Mouse (Mus musculus) layer of hippocampus, adult 2 months (tissue): ENCODE data around the gene Prune1. TPM values are rescaled to one million over a fixed set of nuclear protein-coding genes. Genes with fewer than 3 reads are reported as not detected.

Experiments used
- DNase-seq, 2 experiments: peaks; one replicate each; pipeline ENCODE4 v3.0.0; 2022; ENCODE audit warnings: low spot score in 2 of 2
- H3K27ac ChIP-seq: fragments of 200-600 bp; 2 replicates; pipeline ENCODE4 v1.8.1; 2022
- H3K4me3 ChIP-seq: fragments of 200-600 bp; 2 replicates; pipeline ENCODE4 v1.8.1; 2022; ENCODE audit warnings: mild to moderate bottlenecking
- CTCF ChIP-seq: fragments of 200-600 bp; conservative IDR thresholded peaks from 2 replicates; pipeline ENCODE4 v1.8.1; 2022; ENCODE audit warnings: antibody characterized with exemption, mild to moderate bottlenecking, moderate library complexity
- long read RNA-seq, 2 experiments: library from polyadenylated mRNA; stranded (forward); transcript quantifications; one replicate each; pipeline ENCODE4 v2.0.0; 2021; ENCODE audit warnings: borderline mapping rate in 2 of 2
- total RNA-seq, 2 experiments: library from RNA; stranded (reverse); gene quantifications; 2 replicates each; pipeline ENCODE4 v1.2.3; 2021

Prune1 gene
- 10 to 100 TPM; 22.0 to 22.4 TPM for total RNA-seq
- long read RNA-seq, experiment 1, transcript Prune1-201 (8 exons, 3,140 nt), result major isoform, 17 of 20 reads
- long read RNA-seq, experiment 1, partial matches to known transcripts, result 2 of 20 reads
- long read RNA-seq, experiment 1, other reads (novel, unspliced or antisense), result 1 of 20 reads
- long read RNA-seq, experiment 2, transcript Prune1-201 (8 exons, 3,140 nt), result major isoform, 16 of 21 reads
- long read RNA-seq, experiment 2, partial matches to known transcripts, result 4 of 21 reads
- long read RNA-seq, experiment 2, other reads (novel, unspliced or antisense), result 1 of 21 reads

DNA sequence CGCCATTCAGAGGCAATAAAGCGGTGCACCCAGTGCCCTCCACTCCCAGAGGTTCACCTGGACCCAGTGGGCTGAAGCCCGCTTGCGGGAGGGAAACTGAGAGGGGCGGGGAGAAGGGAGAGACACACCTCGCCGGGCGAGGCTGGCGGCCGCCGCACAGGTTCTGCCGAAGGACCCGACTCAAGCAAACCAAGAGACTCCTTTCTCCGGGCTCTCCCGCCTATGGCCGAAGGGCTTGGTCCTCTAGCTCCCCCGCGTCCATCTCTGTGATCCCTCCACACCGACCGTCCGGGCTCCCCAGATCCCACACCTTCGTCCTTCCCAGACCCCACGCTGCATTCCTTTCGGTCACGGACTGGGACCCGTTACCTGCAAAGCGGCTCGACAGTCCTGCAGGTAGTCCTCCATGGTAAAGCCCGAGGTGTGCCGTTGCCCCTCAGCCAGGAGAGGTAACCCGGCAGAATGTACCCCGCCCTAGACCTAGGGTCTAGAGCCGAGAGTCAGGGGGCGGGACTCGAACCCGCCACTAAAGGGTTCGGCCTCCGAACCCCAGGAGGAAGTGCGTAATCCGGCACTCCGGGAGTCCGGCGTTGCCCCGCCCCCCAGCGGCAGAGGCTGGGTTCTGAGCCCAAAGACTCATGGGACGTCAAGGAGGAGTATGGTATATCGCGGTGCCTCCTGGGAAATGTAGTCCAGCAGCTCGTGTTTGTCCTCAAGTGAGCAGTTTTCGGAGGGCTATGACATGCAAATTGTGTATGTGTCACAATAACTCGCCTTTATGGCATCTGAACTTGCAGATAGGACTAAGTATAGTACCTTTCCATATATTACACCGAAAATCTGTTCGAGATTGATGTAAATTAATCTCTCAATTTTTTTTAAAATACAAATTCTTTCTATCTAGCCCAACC, at the start of gene Prune1, which contains the start of gene Mindy1:
Prune1 (minus strand) TSS at position 861 of the 911 bp plus-strand sequence.
Mindy1 (plus strand) TSS at position 130 of the 911 bp plus-strand sequence.
- H3K27ac ChIP-seq, result peak within 1 kb of the TSS; percentile 96
- TF ChIP-seq CTCF, result peak; percentile 66
- peak; percentile 98 for DNase-seq
- peak within 1 kb of the TSS; percentile 75 for H3K4me3 ChIP-seq

DNA sequence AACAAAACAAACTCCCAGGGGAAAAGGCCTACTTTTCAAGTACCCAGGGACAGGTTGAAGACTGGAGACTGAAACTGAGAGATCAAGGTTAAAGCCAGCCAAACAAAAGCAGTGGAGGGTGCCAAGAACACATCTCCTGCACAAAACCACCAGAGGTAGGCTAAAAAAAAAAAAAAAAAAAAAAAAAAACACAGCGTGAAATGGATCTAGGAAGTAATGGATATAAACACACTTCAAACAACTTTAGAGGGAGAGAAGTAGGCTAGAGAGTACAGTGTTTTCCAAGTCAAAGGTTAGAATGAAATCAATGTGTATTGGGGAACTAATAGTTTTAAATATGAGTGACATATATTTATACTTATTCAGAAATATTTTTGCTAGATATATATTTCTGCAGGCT, 49.7 kb upstream of the Prune1 start:
- H3K27ac ChIP-seq, result no peak overlapping the region
- no peak for DNase-seq
- no peak overlapping the region for H3K4me3 ChIP-seq
- TF ChIP-seq CTCF, result no peak

DNA sequence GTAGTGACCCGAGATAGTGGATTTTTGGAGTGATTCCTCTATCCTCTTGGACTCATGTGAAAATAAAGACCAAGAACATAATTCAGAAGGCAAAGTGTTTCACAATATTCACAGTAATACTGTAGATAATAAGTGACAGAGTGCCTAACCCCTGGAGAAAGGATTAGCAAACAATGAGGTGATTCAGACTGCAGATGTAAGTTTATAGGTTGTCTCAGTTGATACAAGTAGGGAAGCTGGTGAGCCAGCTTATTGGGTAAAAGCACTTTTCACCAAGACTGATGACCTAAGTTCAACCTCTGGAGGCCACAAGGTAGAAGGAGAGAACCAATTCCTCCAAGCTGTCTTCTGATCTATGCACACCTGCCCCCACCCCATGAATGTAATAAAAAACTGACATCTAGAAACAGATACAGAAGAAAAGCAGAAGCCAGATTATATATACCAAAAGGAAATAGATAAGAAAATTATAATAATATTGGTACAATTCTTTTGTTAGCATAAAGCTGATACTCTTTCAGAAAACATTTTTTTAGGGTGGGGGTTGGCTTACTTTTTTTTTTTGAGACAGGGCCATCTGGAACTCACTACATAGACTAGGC, 47.0 kb upstream of the Prune1 start:
- DNase-seq, result no peak
- no peak overlapping the region for H3K27ac ChIP-seq
- TF ChIP-seq CTCF, result no peak
- no peak overlapping the region for H3K4me3 ChIP-seq

GRCm38 (mm10) chr3:95324454-95325144, 42.7 kb upstream of the Prune1 start:
- Histone ChIP-seq H3K4me3 (no peak overlapping the region), H3K27ac (no peak overlapping the region)
- no peak for DNase-seq
- peak; percentile 64 for TF ChIP-seq CTCF

DNA sequence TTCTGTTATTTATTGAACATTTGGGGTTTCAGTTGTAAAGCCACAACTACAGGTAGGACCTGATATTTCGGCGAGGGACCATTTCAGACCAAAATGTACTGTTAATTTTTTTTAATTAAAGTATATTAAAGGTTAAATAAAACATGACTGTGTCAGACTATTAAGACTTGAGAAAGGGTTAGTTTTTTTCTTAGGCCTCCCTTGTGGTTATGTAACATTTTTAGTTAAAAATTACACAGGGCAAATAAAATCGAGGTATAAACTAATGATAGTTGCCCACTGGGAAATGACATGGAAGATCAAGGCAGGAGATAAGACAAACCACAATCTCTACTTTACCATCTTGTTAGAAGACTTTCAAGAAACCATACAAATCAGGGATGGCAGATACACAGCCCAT, 41.6 kb upstream of the Prune1 start:
- TF ChIP-seq CTCF, result no peak
- Histone ChIP-seq H3K27ac (peak overlapping the region; percentile 75; the same call in 1 of the 2 replicates), H3K4me3 (no peak overlapping the region)
- no peak for DNase-seq

GRCm38 (mm10) chr3:95319701-95320625, 38.1 kb upstream of the Prune1 start:
- peak overlapping the region; percentile 75 for H3K27ac ChIP-seq
- H3K4me3 ChIP-seq, result peak overlapping the region; percentile 17; the same call in 1 of the 2 replicates
- no peak for TF ChIP-seq CTCF
- DNase-seq, result no peak

- Histone ChIP-seq H3K27ac (peak overlapping the region; percentile 40; the same call in 1 of the 2 replicates), H3K4me3 (no peak overlapping the region; the same call in 1 of the 2 replicates)
- DNase-seq, result no peak
- no peak for TF ChIP-seq CTCF
These were observed 37.2 kb upstream of the Prune1 start for GRCm38 (mm10) chr3:95319110-95319509.

DNA sequence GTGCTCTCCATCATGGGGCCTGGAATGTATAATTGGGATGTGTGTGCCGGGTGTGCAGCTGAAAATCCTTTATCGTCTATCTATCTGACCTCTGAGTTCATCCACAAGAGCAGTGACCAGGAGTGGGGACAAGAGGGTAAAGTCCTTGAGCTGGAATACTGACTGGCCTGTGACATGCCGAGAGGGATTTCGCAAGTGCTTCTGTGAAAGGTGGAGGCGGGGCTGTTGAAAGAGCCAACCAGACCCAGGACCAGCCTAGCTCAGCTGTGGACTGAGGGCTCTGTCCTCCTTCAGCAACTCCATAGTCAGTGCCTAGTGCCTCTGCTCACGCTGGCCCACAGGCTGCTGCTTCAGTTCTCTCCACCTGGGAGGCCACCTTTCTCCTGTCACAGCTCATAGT, 36.7 kb upstream of the Prune1 start:
- TF ChIP-seq CTCF, result no peak
- DNase-seq, result no peak
- Histone ChIP-seq H3K27ac (peak overlapping the region; percentile 40; the same call in 1 of the 2 replicates), H3K4me3 (no peak overlapping the region)

DNA sequence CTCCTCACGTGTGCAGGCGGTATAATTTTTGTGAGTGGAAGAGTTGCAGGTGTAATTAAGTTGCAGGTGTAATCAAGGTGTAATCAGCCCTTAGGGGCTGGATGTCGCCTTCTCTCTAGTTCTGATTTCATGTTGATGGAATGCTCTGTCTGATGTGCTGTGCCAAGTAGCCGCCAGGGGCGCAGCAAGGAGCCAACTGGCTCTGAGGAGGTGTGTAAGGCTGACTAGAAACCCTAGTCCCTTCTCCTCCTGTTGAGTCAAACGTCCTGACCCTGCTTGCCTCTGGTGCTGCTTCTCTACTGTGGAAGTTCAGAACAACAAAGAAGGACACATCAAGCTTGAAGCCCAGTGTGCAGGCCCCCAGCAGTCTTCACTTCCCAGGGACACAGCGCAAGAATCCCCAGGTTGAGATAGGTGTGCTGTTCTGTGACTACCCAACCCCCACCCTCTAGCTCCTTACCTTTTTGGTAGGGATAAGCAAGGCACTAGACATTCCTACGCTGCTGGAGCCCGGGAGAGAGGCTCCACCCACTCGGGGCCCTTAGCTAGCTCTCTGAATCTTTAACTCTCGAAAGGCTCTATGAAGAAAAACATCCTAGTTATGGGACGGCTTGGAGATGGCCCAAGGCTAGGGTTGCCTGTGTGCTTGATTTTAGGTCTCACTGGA, 35.7 kb upstream of the Prune1 start:
- no peak for DNase-seq
- peak; percentile 88 for TF ChIP-seq CTCF
- H3K4me3 ChIP-seq, result no peak overlapping the region
- peak overlapping the region; percentile 59; the same call in 1 of the 2 replicates for H3K27ac ChIP-seq

- peak overlapping the region; percentile 98 for H3K27ac ChIP-seq
- no peak for DNase-seq
- no peak for TF ChIP-seq CTCF
- H3K4me3 ChIP-seq, result peak overlapping the region; percentile 83
These were observed 34.1 kb upstream of the Prune1 start for GRCm38 (mm10) chr3:95315844-95316550.
